Mouse (Mus musculus): Measurements from ENCODE around the gene Gm11011. TPM values are rescaled to one million over a fixed set of nuclear protein-coding genes. Genes with fewer than 3 reads are reported as not detected.
A peak's percentile ranks its signal among the peaks of the same experiment; 100 is the strongest.
"Not testable (repeated sequence)": the region's sequence is repeated elsewhere in the genome, so short reads cannot be mapped to it uniquely, and the experiment has no call there.

Gene Gm11011
- polyA plus RNA-seq (2014; fragmentation: Nextera tagmentation; extraction: Ambion mirVana): not detected in 2 replicates

GRCm38 (mm10) chr2:169587645-169588044 is at the start of gene Gm11011:
TSS of gene Gm11011 (minus strand) at chr2:169587745.
- H3K27ac ChIP-seq (ENCODE audit: low read depth, low read length); H3K9me3 ChIP-seq (ENCODE audit: control insufficient read depth, low read length); H3K9ac ChIP-seq (replicated peaks; ENCODE audit: low read depth, low read length); H3K4me2 ChIP-seq (ENCODE audit: low read depth, low read length); ATAC-seq (ENCODE audit: low read depth); H3K4me1 ChIP-seq (ENCODE audit: control insufficient read depth, insufficient read depth, low read length); H3K36me3 ChIP-seq (ENCODE audit: control insufficient read depth, insufficient read depth, low read length); H3K27me3 ChIP-seq (ENCODE audit: control insufficient read depth, insufficient read depth, low read length); H3K4me3 ChIP-seq (ENCODE audit: low read depth, low read length): not testable (repeated sequence)

- Histone ChIP-seq H3K27ac (ENCODE audit: low read depth, low read length) (peak overlapping the region; percentile 40; the same call in 1 of the 2 replicates), H3K9ac (replicated peaks; ENCODE audit: low read depth, low read length) (peak overlapping the region; percentile 97; the same call in 1 of the 2 replicates), H3K4me1 (ENCODE audit: control insufficient read depth, insufficient read depth, low read length) (peaks cover 14% of the 10 kb centered on the region; the same call in 1 of the 2 replicates), H3K4me2 (ENCODE audit: low read depth, low read length) (peak overlapping the region; percentile 76), H3K4me3 (ENCODE audit: low read depth, low read length) (peak overlapping the region; percentile 34), H3K36me3 (ENCODE audit: control insufficient read depth, insufficient read depth, low read length) (no peaks in the 10 kb centered on the region), H3K27me3 (ENCODE audit: control insufficient read depth, insufficient read depth, low read length) (no peaks in the 10 kb centered on the region), H3K9me3 (ENCODE audit: control insufficient read depth, low read length) (no peaks in the 10 kb centered on the region)
- no peak for ATAC-seq (ENCODE audit: low read depth)
- WGBS: 54% methylated on average over 4 of the region's 4 CpGs
Observed at GRCm38 (mm10) chr2:169636414-169636813, 48.9 kb upstream of the Gm11011 start.

- H3K9me3 ChIP-seq (ENCODE audit: control insufficient read depth, low read length): no peaks in the 10 kb centered on the region
- 12% methylated on average over 7 of the region's 7 CpGs for WGBS
- ATAC-seq (ENCODE audit: low read depth): no peak
- peak overlapping the region; percentile 79 for H3K4me3 ChIP-seq (ENCODE audit: low read depth, low read length)
- peaks cover 14% of the 10 kb centered on the region; the same call in 1 of the 2 replicates for H3K4me1 ChIP-seq (ENCODE audit: control insufficient read depth, insufficient read depth, low read length)
- H3K9ac ChIP-seq (replicated peaks; ENCODE audit: low read depth, low read length): peak overlapping the region; percentile 97
- H3K27ac ChIP-seq (ENCODE audit: low read depth, low read length): peak overlapping the region; percentile 90
- no peaks in the 10 kb centered on the region for H3K36me3 ChIP-seq (ENCODE audit: control insufficient read depth, insufficient read depth, low read length)
- no peaks in the 10 kb centered on the region for H3K27me3 ChIP-seq (ENCODE audit: control insufficient read depth, insufficient read depth, low read length)
- H3K4me2 ChIP-seq (ENCODE audit: low read depth, low read length): peak overlapping the region; percentile 76
Observed at GRCm38 (mm10) chr2:169635428-169635827, 47.9 kb upstream of the Gm11011 start.

GRCm38 (mm10) chr2:169634619-169635382 is 47.3 kb upstream of the Gm11011 start:
- H3K4me2 ChIP-seq (ENCODE audit: low read depth, low read length): peak overlapping the region; percentile 76
- peak overlapping the region; percentile 97 for H3K9ac ChIP-seq (replicated peaks; ENCODE audit: low read depth, low read length)
- peak overlapping the region; percentile 90 for H3K27ac ChIP-seq (ENCODE audit: low read depth, low read length)
- H3K4me3 ChIP-seq (ENCODE audit: low read depth, low read length): peak overlapping the region; percentile 79
- 7% methylated on average over 17 of the region's 17 CpGs for WGBS
- peaks cover 11% of the 10 kb centered on the region; the same call in 1 of the 2 replicates for H3K4me1 ChIP-seq (ENCODE audit: control insufficient read depth, insufficient read depth, low read length)
- ATAC-seq (ENCODE audit: low read depth): no peak
- no peaks in the 10 kb centered on the region for H3K36me3 ChIP-seq (ENCODE audit: control insufficient read depth, insufficient read depth, low read length)
- no peaks in the 10 kb centered on the region for H3K9me3 ChIP-seq (ENCODE audit: control insufficient read depth, low read length)
- H3K27me3 ChIP-seq (ENCODE audit: control insufficient read depth, insufficient read depth, low read length): no peaks in the 10 kb centered on the region

GRCm38 (mm10) chr2:169633491-169634289 is 46.1 kb upstream of the Gm11011 start:
- H3K4me2 ChIP-seq (ENCODE audit: low read depth, low read length): peak overlapping the region; percentile 76
- peaks cover 11% of the 10 kb centered on the region; the same call in 1 of the 2 replicates for H3K4me1 ChIP-seq (ENCODE audit: control insufficient read depth, insufficient read depth, low read length)
- H3K27ac ChIP-seq (ENCODE audit: low read depth, low read length): peak overlapping the region; percentile 90
- 2% methylated on average over 38 of the region's 38 CpGs for WGBS
- ATAC-seq (ENCODE audit: low read depth): 0 out of 2 replicates have a peak, but pooled peaks have one; percentile 25
- peak overlapping the region; percentile 79 for H3K4me3 ChIP-seq (ENCODE audit: low read depth, low read length)
- peak overlapping the region; percentile 97 for H3K9ac ChIP-seq (replicated peaks; ENCODE audit: low read depth, low read length)
- H3K27me3 ChIP-seq (ENCODE audit: control insufficient read depth, insufficient read depth, low read length): no peaks in the 10 kb centered on the region
- H3K9me3 ChIP-seq (ENCODE audit: control insufficient read depth, low read length): no peaks in the 10 kb centered on the region
- no peaks in the 10 kb centered on the region for H3K36me3 ChIP-seq (ENCODE audit: control insufficient read depth, insufficient read depth, low read length)

GRCm38 (mm10) chr2:169632338-169633151 is 45.0 kb upstream of the Gm11011 start, which contains the start of gene Tshz2:
TSS of gene Tshz2 (plus strand) at chr2:169633013.
- WGBS: under 1% methylated on average over 17 of the region's 22 CpGs

GRCm38 (mm10) chr2:169630070-169630469 is 42.5 kb upstream of the Gm11011 start:
- H3K9me3 ChIP-seq (ENCODE audit: control insufficient read depth, low read length): no peaks in the 10 kb centered on the region
- no peaks in the 10 kb centered on the region for H3K36me3 ChIP-seq (ENCODE audit: control insufficient read depth, insufficient read depth, low read length)
- H3K27ac ChIP-seq (ENCODE audit: low read depth, low read length): no peak overlapping the region
- no peak for ATAC-seq (ENCODE audit: low read depth)
- 80% methylated on average over 3 of the region's 3 CpGs for WGBS
- no peak overlapping the region for H3K9ac ChIP-seq (replicated peaks; ENCODE audit: low read depth, low read length)
- no peak overlapping the region for H3K4me2 ChIP-seq (ENCODE audit: low read depth, low read length)
- H3K4me3 ChIP-seq (ENCODE audit: low read depth, low read length): no peak overlapping the region
- H3K4me1 ChIP-seq (ENCODE audit: control insufficient read depth, insufficient read depth, low read length): peaks cover 4% of the 10 kb centered on the region; the same call in 1 of the 2 replicates
- no peaks in the 10 kb centered on the region for H3K27me3 ChIP-seq (ENCODE audit: control insufficient read depth, insufficient read depth, low read length)

More at GRCm38 (mm10) chr2:169632338-169633151, 45.0 kb upstream of the Gm11011 start, which contains the start of gene Tshz2:
- no peaks in the 10 kb centered on the region for H3K36me3 ChIP-seq (ENCODE audit: control insufficient read depth, insufficient read depth, low read length)
- no peaks in the 10 kb centered on the region for H3K9me3 ChIP-seq (ENCODE audit: control insufficient read depth, low read length)
- peaks cover 4% of the 10 kb centered on the region; the same call in 1 of the 2 replicates for H3K4me1 ChIP-seq (ENCODE audit: control insufficient read depth, insufficient read depth, low read length)
- H3K9ac ChIP-seq (replicated peaks; ENCODE audit: low read depth, low read length): peak within 1 kb of the TSS; percentile 97
- peak within 1 kb of the TSS; percentile 76 for H3K4me2 ChIP-seq (ENCODE audit: low read depth, low read length)
- H3K4me3 ChIP-seq (ENCODE audit: low read depth, low read length): peak within 1 kb of the TSS; percentile 79
- ATAC-seq (ENCODE audit: low read depth): peak; percentile 86
- no peaks in the 10 kb centered on the region for H3K27me3 ChIP-seq (ENCODE audit: control insufficient read depth, insufficient read depth, low read length)
- peak within 1 kb of the TSS; percentile 90 for H3K27ac ChIP-seq (ENCODE audit: low read depth, low read length)

- Histone ChIP-seq H3K4me3 (ENCODE audit: low read depth, low read length) (0 out of 2 replicates have a peak overlapping the region, but pooled peaks have one; percentile 7), H3K27ac (ENCODE audit: low read depth, low read length) (peak overlapping the region; percentile 12), H3K9me3 (ENCODE audit: control insufficient read depth, low read length) (no peaks in the 10 kb centered on the region), H3K4me2 (ENCODE audit: low read depth, low read length) (peak overlapping the region; percentile 43), H3K36me3 (ENCODE audit: control insufficient read depth, insufficient read depth, low read length) (no peaks in the 10 kb centered on the region), H3K27me3 (ENCODE audit: control insufficient read depth, insufficient read depth, low read length) (no peaks in the 10 kb centered on the region), H3K9ac (replicated peaks; ENCODE audit: low read depth, low read length) (0 out of 2 replicates have a peak overlapping the region, but pooled peaks have one; percentile 34), H3K4me1 (ENCODE audit: control insufficient read depth, insufficient read depth, low read length) (peaks cover 12% of the 10 kb centered on the region; the same call in 1 of the 2 replicates)
- WGBS: 1% methylated on average over 15 of the region's 15 CpGs
- peak; percentile 77 for ATAC-seq (ENCODE audit: low read depth)
Observed at GRCm38 (mm10) chr2:169621201-169621710, 33.7 kb upstream of the Gm11011 start.
